Mouse (Mus musculus): ENCODE results near the gene Capzb. TPM values are rescaled to one million over a fixed set of nuclear protein-coding genes. Genes with fewer than 3 reads are reported as not detected.

The Capzb gene
- total RNA-seq, 2 experiments from 2014 or later, result 444 to 499 TPM

GRCm38 (mm10) chr4:139311707-139312106 lies 119.0 kb downstream of the Capzb start:
- intact Hi-C loops (cut with DNase I), result no loop called here
- no peak for DNase-seq
- TF ChIP-seq CTCF (IDR thresholded peaks at IDR 0.05), result no peak
- Histone ChIP-seq H3K4me3 (peak overlapping the region; percentile 92), H3K27ac (no peak overlapping the region)

GRCm38 (mm10) chr4:139312632-139313031 lies 119.9 kb downstream of the Capzb start:
- DNase-seq, result no peak
- H3K27ac ChIP-seq, result no peak overlapping the region
- intact Hi-C loops (cut with DNase I), result no loop called here
- TF ChIP-seq CTCF (IDR thresholded peaks at IDR 0.05), result peak; percentile 64
- H3K4me3 ChIP-seq, result no peak overlapping the region

GRCm38 (mm10) chr4:139318449-139318848 lies 125.8 kb downstream of the Capzb start:
- no peak overlapping the region for H3K4me3 ChIP-seq
- no peak overlapping the region for H3K27ac ChIP-seq
- intact Hi-C loops (cut with DNase I), result no loop called here
- TF ChIP-seq CTCF (IDR thresholded peaks at IDR 0.05), result no peak
- DNase-seq, result no peak

- intact Hi-C loops (cut with DNase I), result no loop called here
- Histone ChIP-seq H3K4me3 (no peak overlapping the region), H3K27ac (no peak overlapping the region)
Observed at GRCm38 (mm10) chr4:139319740-139320139, 127.0 kb downstream of the Capzb start.

GRCm38 (mm10) chr4:139330605-139331004 lies 137.9 kb downstream of the Capzb start:
- no peak overlapping the region for H3K27ac ChIP-seq
- H3K4me3 ChIP-seq, result peak overlapping the region; percentile 58
- intact Hi-C loops (cut with DNase I), result no loop called here
- peak; percentile 68 for TF ChIP-seq CTCF (IDR thresholded peaks at IDR 0.05)
- DNase-seq, result peak; percentile 81

More at GRCm38 (mm10) chr4:139319740-139320139, 127.0 kb downstream of the Capzb start:
- no peak for TF ChIP-seq CTCF (IDR thresholded peaks at IDR 0.05)
- no peak for DNase-seq

GRCm38 (mm10) chr4:139334631-139335295 lies 142.1 kb downstream of the Capzb start:
- intact Hi-C loops (cut with DNase I), result loop anchor here (2.0 to 5.0 kb wide), 2 partner anchors 42 to 247 kb away; no protein-coding TSS in a partner anchor
- DNase-seq, result no peak
- H3K4me3 ChIP-seq, result no peak overlapping the region
- no peak for TF ChIP-seq CTCF (IDR thresholded peaks at IDR 0.05)
- H3K27ac ChIP-seq, result no peak overlapping the region

- intact Hi-C loops (cut with DNase I), result loop anchor here (2.0 to 5.0 kb wide), 2 partner anchors 43 to 248 kb away; no protein-coding TSS in a partner anchor
- DNase-seq, result no peak
- Histone ChIP-seq H3K4me3 (no peak overlapping the region), H3K27ac (no peak overlapping the region)
- TF ChIP-seq CTCF (IDR thresholded peaks at IDR 0.05), result no peak
Observed at GRCm38 (mm10) chr4:139335507-139335906, 142.8 kb downstream of the Capzb start.

- peak overlapping the region; percentile 57 for H3K4me3 ChIP-seq
- TF ChIP-seq CTCF (IDR thresholded peaks at IDR 0.05), result peak; percentile 79
- no peak overlapping the region for H3K27ac ChIP-seq
- intact Hi-C loops (cut with DNase I), result loop anchor here (5.0 kb wide), 1 partner anchor 250 kb away; no protein-coding TSS in a partner anchor
- DNase-seq, result peak; percentile 85
Observed at GRCm38 (mm10) chr4:139336822-139337483, 144.3 kb downstream of the Capzb start.

DNA sequence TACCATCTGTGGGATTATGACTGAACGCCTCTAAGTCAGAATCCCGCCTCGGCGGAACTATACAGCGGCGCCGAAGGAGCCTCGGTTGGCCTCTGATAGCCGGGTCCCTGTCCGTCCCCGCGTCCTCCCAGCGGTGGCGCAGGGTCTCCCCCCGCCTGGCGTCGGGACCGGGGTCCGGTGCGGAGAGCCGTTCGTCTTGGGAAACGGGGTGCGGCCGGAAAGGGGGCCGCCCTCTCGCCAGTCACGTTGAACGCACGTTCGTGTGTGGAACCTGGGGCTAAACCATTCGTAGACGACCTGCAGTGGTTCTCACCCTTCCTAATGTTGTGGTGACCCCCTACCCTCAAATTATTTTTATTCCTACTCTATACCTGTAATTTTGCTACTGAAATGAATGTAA lies 145.4 kb downstream of the Capzb start:
- H3K4me3 ChIP-seq, result no peak overlapping the region
- no peak for DNase-seq
- no peak for TF ChIP-seq CTCF (IDR thresholded peaks at IDR 0.05)
- intact Hi-C loops (cut with DNase I), result loop anchor here (5.0 kb wide), 1 partner anchor 251 kb away; no protein-coding TSS in a partner anchor
- H3K27ac ChIP-seq, result no peak overlapping the region

- no peak for DNase-seq
- Histone ChIP-seq H3K4me3 (no peak overlapping the region), H3K27ac (no peak overlapping the region)
- intact Hi-C loops (cut with DNase I), result no loop called here
- no peak for TF ChIP-seq CTCF (IDR thresholded peaks at IDR 0.05)
Observed at GRCm38 (mm10) chr4:139340835-139341234, 148.1 kb downstream of the Capzb start.

Small RNA genes within 50 kb of the gene (microRNA-seq; reads per million reads assigned to microRNA genes)
- gene Gm24245, result not detected
- not detected for gene Gm25732

Other genes starting within 250 kb of the Capzb start
- not detected for gene Rnf186, start 225.8 kb upstream of the Capzb start, total RNA-seq (2021)
- 1 to 10 TPM; 7.5 to 7.6 TPM for gene Tmco4, start 220.0 kb upstream of the Capzb start, total RNA-seq (2021)
- not detected for gene Htr6, start 117.3 kb upstream of the Capzb start, total RNA-seq (2021)
- gene Nbl1, start 99.9 kb upstream of the Capzb start, total RNA-seq (2021), result 10 to 100 TPM; 19.9 to 40.8 TPM
- 100 to 1,000 TPM; 304 to 430 TPM for gene Minos1, start 61.8 kb upstream of the Capzb start, total RNA-seq (2021)
- 1 to 10 TPM; 4.9 to 7.2 TPM for gene Pqlc2, start 117.8 kb downstream of the Capzb start, total RNA-seq (2021)
- 10 to 100 TPM; 31.2 to 34.7 TPM for gene Akr7a5, start 117.8 kb downstream of the Capzb start, total RNA-seq (2021)
- 10 to 100 TPM; 34.9 to 35.7 TPM for gene Mrto4, start 159.7 kb downstream of the Capzb start, total RNA-seq (2021)
- gene Emc1, start 159.7 kb downstream of the Capzb start, total RNA-seq (2021), result 10 to 100 TPM; 29.1 to 32.6 TPM
- gene Ubr4, start 159.7 kb downstream of the Capzb start, total RNA-seq (2021), result 100 to 1,000 TPM in 1 of 2 experiments, 10 to 100 TPM in 1; 94.7 to 125 TPM